Mouse (Mus musculus) stomach, embryonic 14.5 days (tissue): Measurements from ENCODE around the gene Tgfbi. TPM values are rescaled to one million over a fixed set of nuclear protein-coding genes. Genes with fewer than 3 reads are reported as not detected.

Experiments
- ATAC-seq: fragments of 200-750 bp; cut with Nextera tagmentation; 2 replicates; pipeline ENCODE4 v1.8.0; 2017; ENCODE audit warnings: low read depth, moderate TSS enrichment; ENCODE audit not compliant: insufficient number of reproducible peaks, insufficient read depth, low FRiP score
- H3K27ac ChIP-seq: fragments of 300-500 bp; sonication (generic); 2 replicates; pipeline ENCODE4 v1.5.1; 2014; ENCODE audit warnings: mild to moderate bottlenecking, low read length, moderate library complexity, mixed read lengths
- H3K27me3 ChIP-seq: fragments of 300-500 bp; sonication (generic); 2 replicates; pipeline ENCODE4 v1.6.1; 2014; ENCODE audit warnings: low read length, control low read depth, mixed read lengths; ENCODE audit not compliant: control insufficient read depth, insufficient read depth
- H3K36me3 ChIP-seq: fragments of 300-500 bp; sonication (generic); 2 replicates; pipeline ENCODE4 v1.6.1; 2014; ENCODE audit warnings: mild to moderate bottlenecking, control low read depth, low read length, moderate library complexity, mixed read lengths; ENCODE audit not compliant: control insufficient read depth, insufficient read depth
- H3K4me1 ChIP-seq: fragments of 300-500 bp; sonication (generic); 2 replicates; pipeline ENCODE4 v1.6.1; 2014; ENCODE audit warnings: low read length, control low read depth, mixed read lengths; ENCODE audit not compliant: control insufficient read depth, insufficient read depth
- H3K4me2 ChIP-seq: fragments of 300-500 bp; sonication (generic); replicated peaks from 2 replicates; pipeline ENCODE4 v1.6.1; 2014; ENCODE audit warnings: low read depth, low read length, control low read depth
- H3K4me3 ChIP-seq: fragments of 300-500 bp; sonication (generic); 2 replicates; pipeline ENCODE4 v1.5.1; 2014; ENCODE audit warnings: low read depth, low read length, control low read depth
- H3K9ac ChIP-seq: fragments of 300-500 bp; sonication (generic); replicated peaks from 2 replicates; pipeline ENCODE4 v1.6.1; 2014; ENCODE audit warnings: low read depth, mild to moderate bottlenecking, control low read depth, low read length, moderate library complexity, mixed read lengths
- H3K9me3 ChIP-seq: fragments of 300-500 bp; sonication (generic); 2 replicates; pipeline ENCODE4 v1.6.1; 2016; ENCODE audit warnings: low read depth, low read length, control low read depth; ENCODE audit not compliant: control insufficient read depth
- WGBS: fragments of 180-500 bp; shearing (Covaris S2); extraction: QIAGEN DNeasy Blood & Tissue Kit; methylation state at CpG from one replicate; pipeline ENCODE4 v1.1.7; 2014; 5-methylcytosine and 5-hydroxymethylcytosine counted together
- polyA plus RNA-seq: library from polyadenylated mRNA; unstranded; fragments of >200 nt; fragmentation: Nextera tagmentation; extraction: Ambion mirVana; gene quantifications from 2 replicates; pipeline ENCODE4 v1.2.1, GENCODE M21; 2014

Tgfbi gene
- polyA plus RNA-seq, 1 experiment from 2014 or later, result 123 TPM

DNA sequence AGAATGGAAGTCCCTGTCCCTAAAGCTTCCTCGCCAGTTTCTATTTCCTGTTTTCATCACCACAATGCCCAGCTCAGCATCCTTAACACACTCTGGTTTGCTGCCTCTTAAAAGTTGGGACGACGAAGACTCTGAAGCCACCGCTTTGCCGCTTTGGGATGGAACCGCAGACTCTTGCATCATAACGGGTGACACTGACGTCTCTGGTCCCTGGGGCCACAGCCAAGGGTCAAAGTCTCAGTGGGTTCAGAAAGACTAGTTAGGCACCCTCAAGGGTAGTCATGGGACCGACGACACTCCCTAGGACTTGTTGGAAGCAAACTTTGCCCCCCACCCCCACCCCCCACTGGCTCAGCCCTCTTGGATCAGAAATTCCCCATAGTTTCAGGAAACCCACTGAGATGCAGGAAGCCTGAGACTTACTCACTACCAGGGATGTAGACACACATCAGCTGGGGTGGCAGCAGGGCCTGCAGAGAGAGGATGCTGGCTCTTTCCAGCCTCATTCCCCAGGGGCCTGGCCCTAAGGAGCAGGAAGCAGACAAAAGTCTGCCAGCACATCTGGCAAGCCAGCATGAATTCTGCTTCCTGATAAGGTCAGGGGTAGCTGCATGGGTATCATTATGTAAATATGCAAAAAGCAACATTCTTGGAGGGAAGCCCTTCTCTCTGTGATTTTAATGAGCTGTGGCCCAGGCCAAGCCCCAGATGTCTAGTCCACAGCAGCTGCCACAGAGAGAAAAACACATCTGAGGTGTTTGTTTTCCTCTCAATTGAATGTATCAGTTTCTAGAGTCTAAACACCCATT lies 38.5 kb downstream of the Tgfbi start:
- Histone ChIP-seq H3K9ac (no peak overlapping the region), H3K4me3 (no peak overlapping the region), H3K4me1 (peaks cover 27% of the 10 kb centered on the region), H3K4me2 (no peak overlapping the region), H3K27me3 (no peaks in the 10 kb centered on the region), H3K9me3 (no peaks in the 10 kb centered on the region), H3K27ac (peak overlapping the region; percentile 75), H3K36me3 (no peaks in the 10 kb centered on the region)
- peak; percentile 44; the same call in 1 of the 2 replicates for ATAC-seq
- WGBS, result 73% methylated on average over 10 of the region's 10 CpGs

DNA sequence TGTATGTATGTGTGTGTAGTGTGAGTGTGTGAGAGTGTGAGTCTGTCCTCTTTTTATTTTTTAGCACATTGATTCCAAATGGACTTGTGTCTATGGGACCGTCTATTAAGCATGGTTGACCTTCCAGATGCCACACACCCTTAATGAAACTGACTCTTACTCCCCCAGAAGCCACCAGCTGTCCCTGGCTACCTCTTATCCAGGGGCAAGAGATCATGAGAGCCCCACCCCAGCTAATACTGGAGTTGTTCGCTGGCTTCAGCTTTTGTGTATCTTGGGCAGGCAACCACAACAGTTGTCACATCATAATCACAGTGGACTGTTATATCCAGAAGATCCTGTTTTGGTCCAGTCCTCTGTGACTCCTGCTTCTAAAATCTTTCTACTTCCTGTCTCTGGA lies 40.7 kb downstream of the Tgfbi start:
- Histone ChIP-seq H3K9me3 (no peaks in the 10 kb centered on the region), H3K36me3 (no peaks in the 10 kb centered on the region), H3K27ac (no peak overlapping the region), H3K27me3 (no peaks in the 10 kb centered on the region), H3K4me2 (no peak overlapping the region), H3K4me3 (no peak overlapping the region), H3K4me1 (peaks cover 21% of the 10 kb centered on the region; the same call in 1 of the 2 replicates), H3K9ac (no peak overlapping the region)
- ATAC-seq, result no peak
- 87% methylated on average over 2 of the region's 2 CpGs for WGBS

DNA sequence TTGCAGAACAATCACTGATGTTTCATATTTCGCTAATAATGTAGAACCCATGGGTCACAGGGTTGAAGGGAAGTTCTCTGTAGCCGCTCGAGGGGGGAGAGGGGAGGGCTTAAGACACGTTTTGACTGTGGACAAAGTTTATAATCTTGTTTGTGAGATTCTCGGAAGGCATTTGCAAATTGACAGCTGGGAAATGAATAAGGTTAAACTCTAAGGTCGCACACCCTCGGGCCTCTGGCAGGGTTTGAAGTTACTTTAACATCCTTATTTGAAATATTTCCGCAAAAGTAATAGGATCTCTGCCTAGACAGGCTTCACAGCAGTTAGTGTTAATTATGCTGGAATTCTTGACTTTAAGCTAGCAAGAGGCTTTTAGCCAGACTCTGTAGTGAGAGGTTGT lies 43.1 kb downstream of the Tgfbi start:
- Histone ChIP-seq H3K36me3 (no peaks in the 10 kb centered on the region), H3K4me2 (no peak overlapping the region), H3K9me3 (no peaks in the 10 kb centered on the region), H3K9ac (no peak overlapping the region), H3K27ac (peak overlapping the region; percentile 23; the same call in 1 of the 2 replicates), H3K4me1 (peaks cover 21% of the 10 kb centered on the region; the same call in 1 of the 2 replicates), H3K27me3 (no peaks in the 10 kb centered on the region), H3K4me3 (no peak overlapping the region)
- no peak for ATAC-seq
- 21% methylated on average over 8 of the region's 8 CpGs for WGBS

DNA sequence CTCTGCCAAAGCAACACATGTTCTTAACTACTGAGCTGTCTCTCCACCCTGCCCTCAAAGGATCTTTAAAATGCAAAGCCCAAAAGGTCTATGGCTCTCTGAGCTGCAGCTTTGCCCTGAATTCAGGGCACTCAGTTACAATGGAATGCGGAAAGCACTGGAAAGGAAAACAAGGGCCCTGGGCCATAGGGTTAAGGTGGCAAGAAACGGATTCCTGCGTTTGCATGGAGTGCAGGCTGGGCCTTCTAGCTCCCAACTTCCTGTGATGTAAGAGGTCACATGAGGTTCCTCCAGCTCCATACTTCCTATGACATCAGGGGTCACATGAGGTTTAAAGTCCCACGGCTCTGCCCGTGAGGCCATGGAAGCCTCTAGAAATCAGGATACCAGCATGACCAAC lies 44.9 kb downstream of the Tgfbi start:
- Histone ChIP-seq H3K27me3 (no peaks in the 10 kb centered on the region), H3K9me3 (no peaks in the 10 kb centered on the region), H3K4me3 (no peak overlapping the region), H3K4me2 (no peak overlapping the region), H3K4me1 (peaks cover 14% of the 10 kb centered on the region; the same call in 1 of the 2 replicates), H3K36me3 (no peaks in the 10 kb centered on the region), H3K27ac (no peak overlapping the region), H3K9ac (no peak overlapping the region)
- ATAC-seq, result no peak
- WGBS, result 79% methylated on average over 5 of the region's 5 CpGs

DNA sequence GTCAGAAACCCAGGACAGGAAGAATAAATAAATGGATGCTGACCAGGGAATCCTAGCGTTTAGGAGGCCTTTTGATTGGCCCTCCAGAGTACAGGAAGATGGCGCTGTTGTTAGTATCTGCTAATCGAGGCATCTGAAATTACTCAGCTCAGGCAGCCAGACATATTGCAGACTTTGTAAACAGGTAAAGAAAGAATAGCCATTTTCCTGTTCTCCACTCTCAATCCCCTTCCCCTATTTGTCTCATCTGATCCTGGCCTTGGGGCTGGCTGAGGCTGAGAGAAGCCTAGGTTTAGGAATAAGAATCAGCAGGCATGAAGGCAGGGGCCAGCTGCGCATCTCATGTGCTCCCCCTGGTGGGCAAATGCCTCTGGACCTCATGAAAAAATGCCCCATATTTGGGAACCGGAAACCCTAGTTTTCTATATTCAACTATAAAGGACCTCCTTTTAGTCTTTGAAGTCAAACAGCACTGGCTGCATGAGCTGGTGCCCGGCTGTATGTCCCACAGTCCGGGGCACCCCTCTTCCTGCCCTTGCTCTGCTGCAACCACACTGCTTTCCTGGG lies 48.7 kb downstream of the Tgfbi start:
- H3K4me1 ChIP-seq, result peaks cover 13% of the 10 kb centered on the region; the same call in 1 of the 2 replicates
- 32% methylated on average over 7 of the region's 7 CpGs for whole genome bisulfite sequencing
- peak; percentile 38; the same call in 1 of the 2 replicates for ATAC-seq

DNA sequence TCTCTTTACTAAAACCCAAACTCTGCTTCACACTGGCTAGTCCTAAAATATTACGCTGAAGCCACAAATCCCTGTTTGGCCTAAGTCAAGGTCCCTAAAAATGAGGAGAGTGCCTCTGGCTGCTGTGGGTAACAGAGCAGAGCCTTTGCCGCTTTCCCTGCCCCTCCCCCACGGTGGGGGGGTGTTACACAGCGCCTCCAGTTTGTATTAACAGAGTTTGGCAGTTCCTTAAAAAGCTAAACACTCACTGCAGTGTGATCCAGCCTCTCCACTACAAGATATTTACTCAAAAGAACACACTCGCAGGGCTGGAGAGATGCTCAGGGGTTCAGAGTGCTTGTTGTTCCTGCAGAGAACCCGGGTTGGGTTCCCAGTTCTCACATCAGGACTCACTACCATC lies 49.6 kb downstream of the Tgfbi start:
- no peak overlapping the region for H3K27ac ChIP-seq
- peaks cover 7% of the 10 kb centered on the region; the same call in 1 of the 2 replicates for H3K4me1 ChIP-seq
- no peaks in the 10 kb centered on the region for H3K36me3 ChIP-seq
- H3K4me3 ChIP-seq, result no peak overlapping the region
- H3K9me3 ChIP-seq, result no peaks in the 10 kb centered on the region
- no peaks in the 10 kb centered on the region for H3K27me3 ChIP-seq
- no peak for ATAC-seq
- H3K4me2 ChIP-seq, result no peak overlapping the region
- WGBS, result 58% methylated on average over 6 of the region's 6 CpGs
- no peak overlapping the region for H3K9ac ChIP-seq

More for the DNA sequence above, 48.7 kb downstream of the Tgfbi start:
- Histone ChIP-seq H3K27ac (no peak overlapping the region), H3K9ac (no peak overlapping the region), H3K36me3 (no peaks in the 10 kb centered on the region), H3K27me3 (no peaks in the 10 kb centered on the region), H3K4me3 (no peak overlapping the region), H3K4me2 (no peak overlapping the region), H3K9me3 (no peaks in the 10 kb centered on the region)

DNA sequence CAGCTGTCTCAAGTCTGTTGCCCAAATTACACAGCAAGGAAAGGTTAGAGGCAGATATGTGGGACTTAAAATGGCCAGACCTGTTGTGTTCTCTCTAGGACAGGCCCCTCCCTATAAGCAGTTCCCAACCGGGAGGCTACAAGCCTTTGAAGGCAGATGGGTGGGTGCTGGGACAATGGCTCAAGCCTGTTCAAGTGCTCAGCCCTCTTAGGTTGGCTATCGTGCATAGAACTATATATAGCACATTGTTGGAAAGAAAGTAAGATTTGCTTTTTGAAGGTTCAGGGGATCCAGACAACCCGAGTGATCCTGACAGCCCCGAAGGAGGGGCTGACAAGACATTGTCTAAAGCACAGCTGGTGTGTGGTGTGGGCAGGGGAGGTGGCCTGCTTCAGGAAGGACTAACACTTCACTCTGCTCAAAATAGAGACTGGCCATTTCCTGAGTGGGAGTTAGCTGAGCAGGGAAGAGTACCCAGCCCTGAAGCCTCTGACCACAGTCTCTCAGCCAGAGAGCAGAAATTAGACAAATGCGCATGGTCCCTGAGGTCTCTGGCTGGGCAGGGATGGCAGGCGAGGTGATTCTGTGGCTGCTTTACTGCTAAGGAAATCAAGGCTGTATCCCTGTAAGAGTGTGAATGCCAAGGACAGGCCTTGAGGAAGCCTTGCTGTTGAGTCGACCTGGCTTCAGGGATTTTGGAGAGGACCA lies 52.7 kb downstream of the Tgfbi start:
- no peaks in the 10 kb centered on the region for H3K36me3 ChIP-seq
- H3K4me3 ChIP-seq, result no peak overlapping the region
- H3K4me1 ChIP-seq, result peaks cover 7% of the 10 kb centered on the region; the same call in 1 of the 2 replicates
- ATAC-seq, result no peak
- H3K27ac ChIP-seq, result no peak overlapping the region
- no peaks in the 10 kb centered on the region for H3K9me3 ChIP-seq
- no peaks in the 10 kb centered on the region for H3K27me3 ChIP-seq
- no peak overlapping the region for H3K9ac ChIP-seq
- no peak overlapping the region for H3K4me2 ChIP-seq
- WGBS, result 56% methylated on average over 7 of the region's 7 CpGs

DNA sequence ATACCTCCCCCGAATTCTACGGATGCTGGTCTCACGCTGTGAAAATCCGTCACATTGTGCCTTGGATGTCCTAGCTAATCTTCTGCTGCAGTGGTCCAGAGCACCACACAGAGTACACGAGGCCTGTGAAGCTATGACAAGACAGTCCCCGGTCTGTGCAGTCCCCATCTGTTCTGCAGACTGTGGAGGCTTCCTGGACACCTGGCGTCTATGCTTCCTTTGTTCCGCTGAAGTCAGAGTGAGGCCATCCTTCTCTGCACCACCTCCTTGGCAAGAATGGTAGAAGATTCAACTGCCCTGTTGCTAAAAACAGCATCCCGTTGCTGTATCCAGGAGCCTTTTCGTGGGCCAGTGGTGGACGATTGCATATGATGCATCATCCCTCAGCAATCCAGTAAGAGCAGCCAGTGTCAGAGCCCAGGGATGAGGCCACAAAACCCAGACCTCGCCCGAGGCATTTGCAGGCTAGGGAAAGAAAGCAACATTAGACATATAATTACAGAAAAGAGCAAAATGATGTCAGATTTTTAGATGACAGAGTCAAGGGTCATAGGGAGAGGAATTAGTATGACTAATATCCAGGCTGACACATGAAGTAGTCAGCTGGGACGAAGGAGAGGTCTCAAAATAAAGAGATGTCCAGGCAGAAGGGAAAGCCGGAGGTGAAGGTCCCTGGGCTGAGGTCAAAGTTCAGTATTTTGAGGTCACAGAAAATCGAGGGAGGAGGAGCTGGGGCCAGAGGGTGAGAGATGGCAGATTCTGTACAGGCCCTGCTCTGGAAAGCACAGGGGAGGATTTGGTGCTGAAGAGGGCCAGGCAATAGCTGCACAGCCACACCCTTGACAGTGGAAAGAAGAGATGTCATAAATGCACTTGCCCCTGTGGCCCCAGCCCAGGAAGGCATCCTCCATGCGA lies 55.2 kb downstream of the Tgfbi start:
- Histone ChIP-seq H3K4me1 (no peaks in the 10 kb centered on the region), H3K4me3 (no peak overlapping the region), H3K27ac (no peak overlapping the region), H3K36me3 (no peaks in the 10 kb centered on the region), H3K4me2 (no peak overlapping the region), H3K9me3 (no peaks in the 10 kb centered on the region), H3K9ac (no peak overlapping the region), H3K27me3 (no peaks in the 10 kb centered on the region)
- no peak for ATAC-seq
- WGBS, result 65% methylated on average over 17 of the region's 17 CpGs
